Mouse (Mus musculus): ENCODE data around the gene Dnajc2.
A peak's percentile ranks its signal among the peaks of the same experiment; 100 is the strongest.

The Dnajc2 gene

GRCm38 (mm10) chr5:21785053-21785452, at the start of gene Dnajc2, which contains the start of gene Psmc2:
Gene Dnajc2, minus strand, starts transcription at chr5:21785251.
Gene Psmc2, plus strand, starts transcription at chr5:21785283.
- peak; percentile 80 to 91 for DNase-seq (ENCODE audit: low spot score in 2 of 2)

- no peak for DNase-seq (ENCODE audit: low spot score in 2 of 2)
Observed at GRCm38 (mm10) chr5:21831761-21832160, 46.7 kb upstream of the Dnajc2 start.

GRCm38 (mm10) chr5:21828855-21829254, 43.8 kb upstream of the Dnajc2 start:
- no peak for DNase-seq (ENCODE audit: low spot score in 2 of 2)

- DNase-seq (ENCODE audit: low spot score in 2 of 2) = no peak
Observed at GRCm38 (mm10) chr5:21827643-21828042, 42.6 kb upstream of the Dnajc2 start.

GRCm38 (mm10) chr5:21826370-21826769, 41.3 kb upstream of the Dnajc2 start:
- no peak for DNase-seq (ENCODE audit: low spot score in 2 of 2)

GRCm38 (mm10) chr5:21813994-21814393, 28.9 kb upstream of the Dnajc2 start:
- DNase-seq (ENCODE audit: low spot score in 2 of 2) = no peak

- DNase-seq (ENCODE audit: low spot score in 2 of 2) = no peak
Observed at GRCm38 (mm10) chr5:21810924-21811323, 25.9 kb upstream of the Dnajc2 start.

- no peak for DNase-seq (ENCODE audit: low spot score in 2 of 2)
Observed at GRCm38 (mm10) chr5:21804837-21805236, 19.8 kb upstream of the Dnajc2 start.

GRCm38 (mm10) chr5:21803691-21804188, 18.7 kb upstream of the Dnajc2 start:
- DNase-seq (ENCODE audit: low spot score in 2 of 2) = no peak

GRCm38 (mm10) chr5:21802907-21803306, 17.9 kb upstream of the Dnajc2 start:
- DNase-seq (ENCODE audit: low spot score in 2 of 2) = no peak

- no peak for DNase-seq (ENCODE audit: low spot score in 2 of 2)
Observed at GRCm38 (mm10) chr5:21792166-21792565, 7.1 kb upstream of the Dnajc2 start.

GRCm38 (mm10) chr5:21789061-21789460, 4.0 kb upstream of the Dnajc2 start:
- no peak for DNase-seq (ENCODE audit: low spot score in 2 of 2)

- no peak for DNase-seq (ENCODE audit: low spot score in 2 of 2)
Observed at GRCm38 (mm10) chr5:21787186-21788105, 2.4 kb upstream of the Dnajc2 start.

- peak; percentile 93 to 94 for DNase-seq (ENCODE audit: low spot score in 2 of 2)
Observed at GRCm38 (mm10) chr5:21786258-21787185, 1.5 kb upstream of the Dnajc2 start.

- no peak for DNase-seq (ENCODE audit: low spot score in 2 of 2)
Observed at GRCm38 (mm10) chr5:21785776-21786175, 725 bp upstream of the Dnajc2 start.

- DNase-seq (ENCODE audit: low spot score in 2 of 2) = peak; percentile 4 to 6
Observed at GRCm38 (mm10) chr5:21784161-21785052, 644 bp downstream of the Dnajc2 start.

- DNase-seq (ENCODE audit: low spot score in 2 of 2) = no peak
Observed at GRCm38 (mm10) chr5:21776491-21776890, 8.6 kb downstream of the Dnajc2 start.

GRCm38 (mm10) chr5:21769841-21770240, 15.2 kb downstream of the Dnajc2 start:
- DNase-seq (ENCODE audit: low spot score in 2 of 2) = no peak

GRCm38 (mm10) chr5:21768506-21768905, 16.5 kb downstream of the Dnajc2 start:
- no peak for DNase-seq (ENCODE audit: low spot score in 2 of 2)

- no peak for DNase-seq (ENCODE audit: low spot score in 2 of 2)
Observed at GRCm38 (mm10) chr5:21745966-21746365, 39.1 kb downstream of the Dnajc2 start.

- DNase-seq (ENCODE audit: low spot score in 2 of 2) = no peak
Observed at GRCm38 (mm10) chr5:21744651-21745050, 40.4 kb downstream of the Dnajc2 start.

Data from urinary bladder, postnatal 36 days (tissue).